Mouse (Mus musculus): ENCODE measurements around the gene Smu1. TPM values are rescaled to one million over a fixed set of nuclear protein-coding genes. Genes with fewer than 3 reads are reported as not detected.
A peak's percentile ranks its signal among the peaks of the same experiment; 100 is the strongest.
"Not testable (repeated sequence)": the region's sequence is repeated elsewhere in the genome, so short reads cannot be mapped to it uniquely, and the experiment has no call there.

The Smu1 gene
- 10 to 100 TPM; 41.8 to 43.5 TPM for total RNA-seq (2021)
- long read RNA-seq, experiment 1, transcript Smu1-201 (12 exons, 2,418 nt), result major isoform, 88 of 98 reads
- long read RNA-seq, experiment 1, partial matches to known transcripts, result 6 of 98 reads
- long read RNA-seq, experiment 1, other reads (novel, unspliced or antisense), result 4 of 98 reads
- long read RNA-seq, experiment 2, transcript Smu1-201 (12 exons, 2,418 nt), result major isoform, 83 of 87 reads
- long read RNA-seq, experiment 2, partial matches to known transcripts, result 3 of 87 reads
- long read RNA-seq, experiment 2, other reads (novel, unspliced or antisense), result 1 of 87 reads

GRCm38 (mm10) chr4:40757780-40758420, at the start of gene Smu1:
Gene Smu1 (minus strand): TSS chr4:40757923.
- peak; percentile 96 for DNase-seq (ENCODE audit: low spot score in 2 of 2)
- intact Hi-C loops (cut with DNase I), result no loop called here

- intact Hi-C loops (cut with DNase I), result no loop called here
- DNase-seq (ENCODE audit: low spot score in 2 of 2), result no peak
These were observed 49.7 kb upstream of the Smu1 start for GRCm38 (mm10) chr4:40807382-40807781.

GRCm38 (mm10) chr4:40805401-40805800, 47.7 kb upstream of the Smu1 start:
- intact Hi-C loops (cut with DNase I), result no loop called here
- no peak for DNase-seq (ENCODE audit: low spot score in 2 of 2)

- intact Hi-C loops (cut with DNase I), result no loop called here
These were observed 45.1 kb upstream of the Smu1 start for GRCm38 (mm10) chr4:40802787-40803186.

GRCm38 (mm10) chr4:40801908-40802307, 44.2 kb upstream of the Smu1 start:
- intact Hi-C loops (cut with DNase I), result no loop called here
- no peak for DNase-seq (ENCODE audit: low spot score in 2 of 2)

More at GRCm38 (mm10) chr4:40802787-40803186, 45.1 kb upstream of the Smu1 start:
- no peak for DNase-seq (ENCODE audit: low spot score in 2 of 2)

- intact Hi-C loops (cut with DNase I), result no loop called here
- DNase-seq (ENCODE audit: low spot score in 2 of 2), result no peak
These were observed 43.1 kb upstream of the Smu1 start for GRCm38 (mm10) chr4:40800873-40801272.

- DNase-seq (ENCODE audit: low spot score in 2 of 2); intact Hi-C loops (cut with DNase I): not testable (repeated sequence)
These were observed 41.3 kb upstream of the Smu1 start for GRCm38 (mm10) chr4:40798833-40799555.

GRCm38 (mm10) chr4:40795761-40796160, 38.0 kb upstream of the Smu1 start:
- DNase-seq (ENCODE audit: low spot score in 2 of 2), result no peak
- intact Hi-C loops (cut with DNase I), result no loop called here

GRCm38 (mm10) chr4:40794320-40794719, 36.6 kb upstream of the Smu1 start:
- DNase-seq (ENCODE audit: low spot score in 2 of 2), result no peak
- intact Hi-C loops (cut with DNase I), result no loop called here

GRCm38 (mm10) chr4:40791176-40791575, 33.5 kb upstream of the Smu1 start:
- intact Hi-C loops (cut with DNase I), result no loop called here
- DNase-seq (ENCODE audit: low spot score in 2 of 2), result no peak

GRCm38 (mm10) chr4:40786578-40786977, 28.9 kb upstream of the Smu1 start:
- intact Hi-C loops (cut with DNase I), result no loop called here
- no peak for DNase-seq (ENCODE audit: low spot score in 2 of 2)

GRCm38 (mm10) chr4:40785620-40786166, 28.0 kb upstream of the Smu1 start:
- no peak for DNase-seq (ENCODE audit: low spot score in 2 of 2)
- intact Hi-C loops (cut with DNase I), result no loop called here

- no peak for DNase-seq (ENCODE audit: low spot score in 2 of 2)
- intact Hi-C loops (cut with DNase I), result no loop called here
These were observed 26.9 kb upstream of the Smu1 start for GRCm38 (mm10) chr4:40784556-40785169.

GRCm38 (mm10) chr4:40783049-40783448, 25.3 kb upstream of the Smu1 start:
- DNase-seq (ENCODE audit: low spot score in 2 of 2), result no peak
- intact Hi-C loops (cut with DNase I), result no loop called here

GRCm38 (mm10) chr4:40781797-40782495, 24.2 kb upstream of the Smu1 start:
- DNase-seq (ENCODE audit: low spot score in 2 of 2), result no peak
- intact Hi-C loops (cut with DNase I), result no loop called here

- intact Hi-C loops (cut with DNase I), result no loop called here
- DNase-seq (ENCODE audit: low spot score in 2 of 2), result no peak
These were observed 23.4 kb upstream of the Smu1 start for GRCm38 (mm10) chr4:40781143-40781542.

- no peak for DNase-seq (ENCODE audit: low spot score in 2 of 2)
These were observed 20.9 kb upstream of the Smu1 start for GRCm38 (mm10) chr4:40778656-40779055.

GRCm38 (mm10) chr4:40777116-40777515, 19.4 kb upstream of the Smu1 start:
- DNase-seq (ENCODE audit: low spot score in 2 of 2), result no peak
- intact Hi-C loops (cut with DNase I), result no loop called here

More at GRCm38 (mm10) chr4:40778656-40779055, 20.9 kb upstream of the Smu1 start:
- intact Hi-C loops (cut with DNase I), result no loop called here

GRCm38 (mm10) chr4:40776416-40776815, 18.7 kb upstream of the Smu1 start:
- intact Hi-C loops (cut with DNase I), result no loop called here
- no peak for DNase-seq (ENCODE audit: low spot score in 2 of 2)

Measured in left cerebral cortex, postnatal 14 days (tissue).